ENCODE assay signal across 13 mouse cellular contexts in the genomic region with DNA sequence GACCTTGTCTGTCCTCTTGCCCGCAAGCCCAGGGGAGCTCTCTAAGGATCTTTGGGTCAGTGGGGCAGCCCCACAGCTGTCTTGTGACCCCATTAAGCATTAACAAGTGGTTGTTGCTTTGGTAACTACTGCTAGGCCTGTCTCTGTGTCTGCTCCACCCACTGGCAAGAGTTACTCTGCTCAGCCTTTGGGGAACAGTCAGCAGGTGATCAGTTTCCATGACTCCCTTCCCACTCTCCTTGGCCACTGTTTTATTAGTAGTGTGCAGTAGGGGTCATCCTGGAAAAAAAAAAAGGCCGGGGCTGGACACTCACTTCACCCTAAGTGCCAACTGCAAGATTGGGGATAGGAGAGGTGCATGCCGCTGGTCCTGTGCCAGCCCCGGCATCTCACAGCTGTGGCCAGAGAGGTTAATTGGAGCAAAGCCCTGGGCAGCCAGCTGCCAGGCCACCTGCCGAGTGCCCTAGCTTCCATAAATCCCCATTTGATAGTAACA. TPM values are rescaled to one million over a fixed set of nuclear protein-coding genes. Genes with fewer than 3 reads are reported as not detected.
DNase-seq lines count a peak whose midpoint lies in the region; ATAC-seq and TF ChIP-seq lines count a peak whose summit lies in the region.
"Had no signal": no experiment of that assay in that cellular context is flagged by ENCODE, and none has a peak within 500 bp of the region (broad histone marks: within the 10 kb centered on the region; RNA-seq: fewer than 3 reads in every experiment).

No protein-coding gene starts in this region.

- no peak for TF ChIP-seq POLR2A in testis, adult 2 months (IDR thresholded peaks at IDR 0.05; ENCODE audit: control insufficient read depth, low read depth, low read length)
- TF ChIP-seq POLR2A in heart, adult 2 months (IDR thresholded peaks at IDR 0.05; ENCODE audit: insufficient read depth, low read depth, low read length), result no peak

- no peaks in the 10 kb centered on the region for H3K79me2 ChIP-seq in heart, adult 2 months (replicated peaks; ENCODE audit: control insufficient read depth, insufficient read depth, low read length)

- ATAC-seq in kidney, embryonic 16.5 days (ENCODE audit: low FRiP score, low TSS enrichment), result peak; percentile 33; the same call in 1 of the 2 replicates
- ATAC-seq: forebrain, embryonic 16.5 days had no signal

- 36% methylated on average over 5 of the region's 5 CpGs for WGBS in kidney, embryonic 16.5 days
- 58% methylated on average over 5 of the region's 5 CpGs for WGBS in heart, adult 2 months

- H3K36me3 ChIP-seq in testis, adult 2 months (ENCODE audit: control insufficient read depth, insufficient read depth, low read length), result no peaks in the 10 kb centered on the region
- no peaks in the 10 kb centered on the region for H3K36me3 ChIP-seq in kidney, embryonic 16.5 days (ENCODE audit: insufficient read depth, low read length)
- H3K36me3 ChIP-seq in heart, adult 2 months (ENCODE audit: control insufficient read depth, insufficient read depth, low read length), result no peaks in the 10 kb centered on the region
- H3K36me3 ChIP-seq: embryonic facial prominence, embryonic 13.5 days had no signal

- no peak overlapping the region for H3K4me2 ChIP-seq in kidney, embryonic 16.5 days (replicated peaks; ENCODE audit: low read depth, low read length)
- H3K4me2 ChIP-seq: embryonic facial prominence, embryonic 13.5 days had no signal

- intact Hi-C loops in gastrocnemius, adult 2 months (cut with DNase I), result no loop called here
- intact Hi-C loops in heart, postnatal 25 days (cut with DNase I), result no loop called here
- intact Hi-C loops in heart, adult 2 months (cut with DNase I), result no loop called here

- no peak for TF ChIP-seq CTCF in gastrocnemius, adult 2 months (IDR thresholded peaks at IDR 0.05)
- no peak for TF ChIP-seq CTCF in testis, adult 2 months (IDR thresholded peaks at IDR 0.05; ENCODE audit: control insufficient read depth, insufficient read depth, insufficient replicate concordance, low read depth, low read length)
- no peak for TF ChIP-seq CTCF in heart, adult 2 months (IDR thresholded peaks at IDR 0.05)

- H3K27me3 ChIP-seq in testis, adult 2 months (ENCODE audit: control insufficient read depth, insufficient read depth, low read length), result no peaks in the 10 kb centered on the region
- no peaks in the 10 kb centered on the region for H3K27me3 ChIP-seq in kidney, embryonic 16.5 days (ENCODE audit: insufficient read depth, low read length)
- H3K27me3 ChIP-seq in heart, adult 2 months (ENCODE audit: control insufficient read depth, insufficient read depth, low read length), result no peaks in the 10 kb centered on the region
- H3K27me3 ChIP-seq: embryonic facial prominence, embryonic 13.5 days had no signal

- no peaks in the 10 kb centered on the region for H3K9me3 ChIP-seq in kidney, embryonic 16.5 days (ENCODE audit: low read length)
- H3K9me3 ChIP-seq: embryonic facial prominence, embryonic 13.5 days had no signal

- no peak overlapping the region for H3K9ac ChIP-seq in kidney, embryonic 16.5 days (replicated peaks; ENCODE audit: low read length)
- no peak overlapping the region for H3K9ac ChIP-seq in heart, adult 2 months (ENCODE audit: low read depth, low read length)
- H3K9ac ChIP-seq: embryonic facial prominence, embryonic 13.5 days; liver, embryonic 14.5 days had no signal

- H3K27ac ChIP-seq in gastrocnemius, adult 2 months, result peak overlapping the region; percentile 43; the same call in 1 of the 2 replicates
- H3K27ac ChIP-seq in testis, adult 2 months (ENCODE audit: control insufficient read depth, insufficient read depth, low read depth, low read length), result peak overlapping the region; percentile 43
- no peak overlapping the region for H3K27ac ChIP-seq in kidney, embryonic 16.5 days (ENCODE audit: low read length)
- no peak overlapping the region for H3K27ac ChIP-seq in heart, adult 2 months
- H3K27ac ChIP-seq: embryonic facial prominence, embryonic 13.5 days; layer of hippocampus, adult 2 months; liver, embryonic 14.5 days had no signal

- peak; percentile 36 for DNase-seq in gastrocnemius, adult 2 months
- no peak for DNase-seq in gastrocnemius, adult 8-10 months (ENCODE audit: low spot score in 2 of 2)
- no peak for DNase-seq in testis, postnatal 14 days (ENCODE audit: low spot score)
- DNase-seq in thymus, postnatal 36 days, result no peak
- no peak for DNase-seq in heart, postnatal 25 days (ENCODE audit: low spot score)
- DNase-seq in heart, adult 2 months, result no peak
- DNase-seq: cerebellum, adult 18-20 months had no signal

- TF ChIP-seq EP300 in heart, adult 2 months (IDR thresholded peaks at IDR 0.05; ENCODE audit: insufficient read depth, low read depth, low read length), result no peak

- H3K4me3 ChIP-seq in gastrocnemius, adult 2 months, result no peak overlapping the region
- no peak overlapping the region for H3K4me3 ChIP-seq in testis, adult 2 months (ENCODE audit: control insufficient read depth, low read depth, low read length)
- no peak overlapping the region for H3K4me3 ChIP-seq in kidney, embryonic 16.5 days (ENCODE audit: low read length)
- H3K4me3 ChIP-seq in heart, adult 2 months, result no peak overlapping the region
- H3K4me3 ChIP-seq: embryonic facial prominence, embryonic 13.5 days; layer of hippocampus, adult 2 months had no signal

- H3K4me1 ChIP-seq in testis, adult 2 months (ENCODE audit: control insufficient read depth, insufficient read depth, low read length), result peaks cover 7% of the 10 kb centered on the region
- no peaks in the 10 kb centered on the region; the same call in none of the 2 replicates for H3K4me1 ChIP-seq in kidney, embryonic 16.5 days (ENCODE audit: insufficient read depth, low read length)
- no peaks in the 10 kb centered on the region for H3K4me1 ChIP-seq in heart, adult 2 months (ENCODE audit: control insufficient read depth, insufficient read depth, low read length)
- H3K4me1 ChIP-seq: embryonic facial prominence, embryonic 13.5 days had no signal

RNA-seq across cellular contexts. Expression of a gene that starts 23.7 kb away (rescaled TPM):
- 10 to 100 TPM; 32.7 to 36.8 TPM for total RNA-seq in gastrocnemius, adult 2 months (2021)
- total RNA-seq in gastrocnemius, adult 8-10 months (2022), result 10 to 100 TPM; 27.3 to 40.0 (median 33.9) TPM
- polyA plus RNA-seq in testis, adult 2 months (2012; rRNA removed), result 30.6 and 31.2 TPM in 2 replicates
- polyA plus RNA-seq in kidney, embryonic 16.5 days (2015; fragmentation: Nextera tagmentation; extraction: Ambion mirVana), result 8.6 and 9.8 TPM in 2 replicates
- total RNA-seq in heart, postnatal 25 days (2021), result 10 to 100 TPM; 43.1 to 48.6 TPM
- 10 to 100 TPM; 47.0 to 51.8 TPM for total RNA-seq in heart, adult 2 months (2021)
- polyA plus RNA-seq in heart, adult 2 months (2012; rRNA removed), result 28.1 and 39.3 TPM in 2 replicates

Comparison
In these comparisons a context has a peak if more than half of its experiments do, and no peak if none do; other contexts are left out.
1. H3K27ac ChIP-seq: peak in gastrocnemius, adult 2 months (single experiment) and testis, adult 2 months (single experiment); none in kidney, embryonic 16.5 days (single experiment) and heart, adult 2 months (single experiment).